Mouse (Mus musculus) erythroblast, adult 5-6 weeks (primary cell): Measurements from ENCODE around the gene Gtf2f1. TPM values are rescaled to one million over a fixed set of nuclear protein-coding genes. Genes with fewer than 3 reads are reported as not detected.

Source experiments
- ATAC-seq: replicated peaks from 2 replicates; pipeline ENCODE4 v1.8.0; 2016; ENCODE audit warnings: moderate number of reproducible peaks, mild to moderate bottlenecking, moderate TSS enrichment, inconsistent platforms; ENCODE audit not compliant: poor library complexity, low FRiP score, severe bottlenecking
- total RNA-seq, 2 experiments: library from RNA; stranded (forward) in 1 of 2; stranded (reverse) in 1 of 2; fragments of 150-400 nt in 1 of 2; fragments of 200-764, 138-1000 nt in 1 of 2; gene quantifications; 2 replicates each; pipeline versions ENCODE4 v1.2.3 to v1.2.4; 2015 to 2017; ENCODE audit warnings: low replicate concordance in 2 of 2

Gene Gtf2f1
- total RNA-seq, 2 experiments from 2014 or later, result 18.3 to 34.3 TPM

GRCm38 (mm10) chr17:56976531-56977390, 34.3 kb downstream of the Gtf2f1 start:
- no peak for ATAC-seq

- no peak for ATAC-seq
Observed at GRCm38 (mm10) chr17:56975391-56975790, 35.7 kb downstream of the Gtf2f1 start.

GRCm38 (mm10) chr17:56974708-56975240, 36.3 kb downstream of the Gtf2f1 start:
- ATAC-seq, result 0 out of 2 replicates have a peak, but pooled peaks have one; percentile 21

- no peak for ATAC-seq
Observed at GRCm38 (mm10) chr17:56973956-56974707, 37.0 kb downstream of the Gtf2f1 start.

- ATAC-seq, result no peak
Observed at GRCm38 (mm10) chr17:56970081-56970480, 41.0 kb downstream of the Gtf2f1 start.

GRCm38 (mm10) chr17:56969321-56969720, 41.8 kb downstream of the Gtf2f1 start:
- ATAC-seq, result no peak

- ATAC-seq, result no peak
Observed at GRCm38 (mm10) chr17:56963646-56964045, 47.4 kb downstream of the Gtf2f1 start.

- no peak for ATAC-seq
Observed at GRCm38 (mm10) chr17:56962642-56963405, 48.3 kb downstream of the Gtf2f1 start.

- ATAC-seq, result no peak
Observed at GRCm38 (mm10) chr17:56961880-56962279, 49.2 kb downstream of the Gtf2f1 start.

GRCm38 (mm10) chr17:56958667-56959066, 52.4 kb downstream of the Gtf2f1 start:
- ATAC-seq, result no peak

- peak; percentile 81 for ATAC-seq
Observed at GRCm38 (mm10) chr17:56957763-56958429, 53.2 kb downstream of the Gtf2f1 start.

GRCm38 (mm10) chr17:56954871-56955270, 56.2 kb downstream of the Gtf2f1 start:
- no peak for ATAC-seq

Other genes starting within 250 kb of the Gtf2f1 start
- gene Dus3l, start 246.5 kb downstream of the Gtf2f1 start, total RNA-seq (2015; ENCODE audit: low replicate concordance), result 0.84 and 5.6 TPM in 2 replicates
- gene Dus3l, start 246.5 kb downstream of the Gtf2f1 start, total RNA-seq (2017; ENCODE audit: low replicate concordance), result 5.4 and 5.9 TPM in 2 replicates
- gene Prr22, start 241.0 kb downstream of the Gtf2f1 start, total RNA-seq (2015; ENCODE audit: low replicate concordance), result not detected in 2 replicates
- gene Prr22, start 241.0 kb downstream of the Gtf2f1 start, total RNA-seq (2017; ENCODE audit: low replicate concordance), result not detected in 2 replicates
- 21.5 and 25.7 TPM in 2 replicates for gene Rfx2, start 180.3 kb downstream of the Gtf2f1 start, total RNA-seq (2015; ENCODE audit: low replicate concordance)
- 26.1 and 39.6 TPM in 2 replicates for gene Rfx2, start 180.3 kb downstream of the Gtf2f1 start, total RNA-seq (2017; ENCODE audit: low replicate concordance)
- not detected in 2 replicates for gene Acsbg2, start 136.8 kb downstream of the Gtf2f1 start, total RNA-seq (2015; ENCODE audit: low replicate concordance)
- gene Acsbg2, start 136.8 kb downstream of the Gtf2f1 start, total RNA-seq (2017; ENCODE audit: low replicate concordance), result not detected in 2 replicates
- not detected in 2 replicates for gene 1700061G19Rik, start 135.8 kb downstream of the Gtf2f1 start, total RNA-seq (2015; ENCODE audit: low replicate concordance)
- gene 1700061G19Rik, start 135.8 kb downstream of the Gtf2f1 start, total RNA-seq (2017; ENCODE audit: low replicate concordance), result not detected in 2 replicates
- 2.1 and 4.4 TPM in 2 replicates for gene Mllt1, start 75.9 kb downstream of the Gtf2f1 start, total RNA-seq (2015; ENCODE audit: low replicate concordance)
- 1.3 and 3.5 TPM in 2 replicates for gene Mllt1, start 75.9 kb downstream of the Gtf2f1 start, total RNA-seq (2017; ENCODE audit: low replicate concordance)
- gene Acer1, start 29.2 kb downstream of the Gtf2f1 start, total RNA-seq (2015; ENCODE audit: low replicate concordance), result not detected in 2 replicates
- gene Acer1, start 29.2 kb downstream of the Gtf2f1 start, total RNA-seq (2017; ENCODE audit: low replicate concordance), result not detected in 2 replicates
- 4.6 and 13.8 TPM in 2 replicates for gene Clpp, start 21.0 kb downstream of the Gtf2f1 start, total RNA-seq (2015; ENCODE audit: low replicate concordance)
- 6.6 and 9.6 TPM in 2 replicates for gene Clpp, start 21.0 kb downstream of the Gtf2f1 start, total RNA-seq (2017; ENCODE audit: low replicate concordance)
- gene Alkbh7, start 13.9 kb downstream of the Gtf2f1 start, total RNA-seq (2015; ENCODE audit: low replicate concordance), result not detected in 2 replicates
- gene Alkbh7, start 13.9 kb downstream of the Gtf2f1 start, total RNA-seq (2017; ENCODE audit: low replicate concordance), result 2.5 and 8.9 TPM in 2 replicates
- gene Pspn, start 11.3 kb downstream of the Gtf2f1 start, total RNA-seq (2015; ENCODE audit: low replicate concordance), result not detected in 2 replicates
- gene Pspn, start 11.3 kb downstream of the Gtf2f1 start, total RNA-seq (2017; ENCODE audit: low replicate concordance), result 1.5 TPM in 1 of 2 replicates, not detected in the other
- gene Gm17949, start 181 bp upstream of the Gtf2f1 start, total RNA-seq (2015; ENCODE audit: low replicate concordance), result not detected in 2 replicates
- gene Gm17949, start 181 bp upstream of the Gtf2f1 start, total RNA-seq (2017; ENCODE audit: low replicate concordance), result not detected in 2 replicates
- 32.9 and 37.6 TPM in 2 replicates for gene Khsrp, start 20.2 kb upstream of the Gtf2f1 start, total RNA-seq (2015; ENCODE audit: low replicate concordance)
- gene Khsrp, start 20.2 kb upstream of the Gtf2f1 start, total RNA-seq (2017; ENCODE audit: low replicate concordance), result 29.8 and 34.2 TPM in 2 replicates
- not detected in 2 replicates for gene Slc25a41, start 30.4 kb upstream of the Gtf2f1 start, total RNA-seq (2015; ENCODE audit: low replicate concordance)
- gene Slc25a41, start 30.4 kb upstream of the Gtf2f1 start, total RNA-seq (2017; ENCODE audit: low replicate concordance), result not detected in 2 replicates
- not detected in 2 replicates for gene Crb3, start 47.8 kb upstream of the Gtf2f1 start, total RNA-seq (2015; ENCODE audit: low replicate concordance)
- gene Crb3, start 47.8 kb upstream of the Gtf2f1 start, total RNA-seq (2017; ENCODE audit: low replicate concordance), result not detected in 2 replicates
- gene Slc25a23, start 48.6 kb upstream of the Gtf2f1 start, total RNA-seq (2015; ENCODE audit: low replicate concordance), result 2.9 and 3.3 TPM in 2 replicates
- 1.2 and 4.7 TPM in 2 replicates for gene Slc25a23, start 48.6 kb upstream of the Gtf2f1 start, total RNA-seq (2017; ENCODE audit: low replicate concordance)
- 16.7 and 25.0 TPM in 2 replicates for gene Dennd1c, start 67.2 kb upstream of the Gtf2f1 start, total RNA-seq (2015; ENCODE audit: low replicate concordance)
- gene Dennd1c, start 67.2 kb upstream of the Gtf2f1 start, total RNA-seq (2017; ENCODE audit: low replicate concordance), result 2.4 and 7.2 TPM in 2 replicates
- gene Tubb4a, start 76.5 kb upstream of the Gtf2f1 start, total RNA-seq (2015; ENCODE audit: low replicate concordance), result not detected in 2 replicates
- gene Tubb4a, start 76.5 kb upstream of the Gtf2f1 start, total RNA-seq (2017; ENCODE audit: low replicate concordance), result 0.14 TPM in 1 of 2 replicates, not detected in the other
- not detected in 2 replicates for gene Tnfsf9, start 94.0 kb upstream of the Gtf2f1 start, total RNA-seq (2015; ENCODE audit: low replicate concordance)
- gene Tnfsf9, start 94.0 kb upstream of the Gtf2f1 start, total RNA-seq (2017; ENCODE audit: low replicate concordance), result not detected in 2 replicates
- not detected in 2 replicates for gene Cd70, start 138.5 kb upstream of the Gtf2f1 start, total RNA-seq (2015; ENCODE audit: low replicate concordance)
- gene Cd70, start 138.5 kb upstream of the Gtf2f1 start, total RNA-seq (2017; ENCODE audit: low replicate concordance), result not detected in 2 replicates
- gene Tnfsf14, start 182.9 kb upstream of the Gtf2f1 start, total RNA-seq (2015; ENCODE audit: low replicate concordance), result 1.5 TPM in 1 of 2 replicates, not detected in the other
- gene Tnfsf14, start 182.9 kb upstream of the Gtf2f1 start, total RNA-seq (2017; ENCODE audit: low replicate concordance), result 1.5 and 2.0 TPM in 2 replicates
- gene C3, start 216.8 kb upstream of the Gtf2f1 start, total RNA-seq (2015; ENCODE audit: low replicate concordance), result 214 and 227 TPM in 2 replicates
- gene C3, start 216.8 kb upstream of the Gtf2f1 start, total RNA-seq (2017; ENCODE audit: low replicate concordance), result 74.9 and 158 TPM in 2 replicates
- gene Gpr108, start 237.2 kb upstream of the Gtf2f1 start, total RNA-seq (2015; ENCODE audit: low replicate concordance), result 9.2 and 17.5 TPM in 2 replicates
- gene Gpr108, start 237.2 kb upstream of the Gtf2f1 start, total RNA-seq (2017; ENCODE audit: low replicate concordance), result 5.2 and 6.3 TPM in 2 replicates
- gene Trip10, start 238.2 kb upstream of the Gtf2f1 start, total RNA-seq (2015; ENCODE audit: low replicate concordance), result 0.42 and 3.1 TPM in 2 replicates
- gene Trip10, start 238.2 kb upstream of the Gtf2f1 start, total RNA-seq (2017; ENCODE audit: low replicate concordance), result 1.8 and 5.5 TPM in 2 replicates